Mouse (Mus musculus): Measurements from ENCODE around the gene Ldb2. TPM values are rescaled to one million over a fixed set of nuclear protein-coding genes. Genes with fewer than 3 reads are reported as not detected.
A peak's percentile ranks its signal among the peaks of the same experiment; 100 is the strongest.

The Ldb2 gene
- total RNA-seq, 2 experiments from 2014 or later = 38.2 to 38.9 TPM

DNA sequence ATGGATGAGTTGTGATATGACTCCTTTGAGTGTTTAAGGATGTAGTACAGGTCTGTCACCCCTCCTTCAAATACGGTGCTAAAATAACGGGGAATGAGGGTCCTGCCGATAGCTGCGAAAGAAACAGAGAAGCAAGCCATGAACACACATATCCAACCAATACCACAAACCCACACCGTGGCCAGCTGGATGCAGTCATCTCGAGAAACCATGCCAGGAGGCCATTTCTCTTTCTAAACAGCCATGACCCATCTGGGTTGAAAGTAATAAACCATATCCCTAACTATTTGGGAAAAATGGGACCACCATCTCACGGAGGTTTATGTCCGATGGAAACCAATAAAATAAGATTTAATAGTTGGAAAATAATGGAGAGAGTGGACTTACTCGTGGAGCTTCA, 257.7 kb downstream of the Ldb2 start:
- no peak for DNase-seq

DNA sequence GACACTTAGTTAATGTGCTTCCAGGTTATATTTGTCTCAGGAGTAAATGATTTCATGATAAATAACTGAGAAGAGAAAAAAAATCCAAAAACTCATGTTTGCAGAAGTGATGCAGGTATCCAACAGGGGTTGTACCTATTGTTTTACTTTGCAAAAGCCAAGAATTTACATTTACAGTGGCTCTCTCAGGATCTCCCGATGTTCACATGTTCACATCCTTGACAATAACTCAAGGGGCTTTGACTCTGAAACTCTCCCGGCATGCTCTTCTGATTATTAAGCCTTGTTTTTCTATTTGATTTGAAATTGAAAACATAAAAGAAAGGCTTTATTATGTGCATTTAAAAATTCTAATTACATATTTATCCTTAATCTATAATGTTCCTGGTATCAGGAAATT, 260.8 kb downstream of the Ldb2 start:
- DNase-seq = no peak

DNA sequence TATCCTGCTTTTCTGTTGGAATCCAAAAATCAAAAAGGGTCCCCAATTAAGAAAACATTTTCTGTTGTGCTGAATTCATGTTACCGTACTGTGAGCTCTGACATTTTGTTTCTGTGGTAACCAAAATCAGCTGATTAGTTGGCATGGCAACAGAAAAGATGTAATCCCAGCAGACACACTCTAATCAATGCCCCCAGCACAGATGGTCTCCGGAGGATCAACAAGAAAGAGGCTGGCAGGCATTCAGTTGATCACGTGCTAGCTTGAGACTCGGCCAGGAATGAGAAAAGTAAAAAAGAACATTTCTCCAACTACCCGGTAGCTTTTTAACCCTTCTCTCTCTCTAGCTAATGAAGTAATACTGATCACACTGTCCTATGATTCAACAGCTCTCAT, 261.5 kb downstream of the Ldb2 start:
- DNase-seq = peak; percentile 86

DNA sequence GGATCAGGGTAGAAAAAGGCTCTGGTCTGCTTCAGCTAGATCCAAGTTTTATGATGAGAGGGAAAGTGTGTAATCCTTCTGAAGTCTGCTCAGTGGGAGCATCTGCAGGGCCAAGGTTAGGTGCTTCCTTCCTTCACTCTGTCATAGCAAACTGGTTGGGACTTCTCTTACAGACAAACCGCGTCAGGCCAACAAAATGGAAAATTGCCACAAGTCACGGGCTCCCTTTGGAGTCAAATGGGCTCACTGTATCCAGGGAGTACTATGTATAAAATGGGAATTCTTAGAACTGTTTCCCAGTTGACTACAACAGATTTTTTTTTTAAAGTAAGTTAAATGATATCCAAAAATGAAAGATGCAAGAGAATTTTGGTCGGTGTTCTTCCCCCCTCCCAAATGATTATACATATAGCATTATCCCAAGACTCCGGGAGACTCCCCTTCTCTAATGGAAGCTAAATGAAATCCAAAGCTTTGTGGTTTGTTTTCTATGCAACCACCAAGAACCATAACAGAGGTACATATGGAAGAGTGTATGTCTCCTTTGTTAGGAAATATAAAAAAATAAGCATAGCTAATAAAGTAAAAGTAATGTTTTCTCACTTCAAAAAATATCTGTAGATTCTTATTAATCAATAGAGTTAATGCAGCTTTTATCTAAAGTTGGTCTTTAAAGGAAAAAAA, 262.0 kb downstream of the Ldb2 start:
- DNase-seq = no peak

DNA sequence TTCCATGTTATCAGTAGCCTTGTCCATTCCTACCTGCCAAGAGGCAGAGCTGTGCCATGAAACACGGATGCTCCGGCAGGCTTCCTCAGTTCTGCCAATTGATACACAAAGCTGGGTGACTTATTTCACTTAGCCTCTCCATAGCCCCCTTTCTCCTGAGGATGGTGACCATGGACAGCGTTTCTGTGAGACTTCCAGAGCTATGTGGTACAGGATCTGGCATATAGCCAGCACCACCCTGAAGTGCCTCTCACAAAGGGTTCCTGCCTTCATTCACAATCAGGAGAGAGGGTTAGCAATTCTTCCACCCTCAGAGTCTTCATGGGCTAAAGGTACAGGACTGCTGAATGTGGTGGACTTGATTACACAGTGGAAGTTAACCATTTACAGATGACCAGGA, 270.0 kb downstream of the Ldb2 start:
- no peak for DNase-seq

DNA sequence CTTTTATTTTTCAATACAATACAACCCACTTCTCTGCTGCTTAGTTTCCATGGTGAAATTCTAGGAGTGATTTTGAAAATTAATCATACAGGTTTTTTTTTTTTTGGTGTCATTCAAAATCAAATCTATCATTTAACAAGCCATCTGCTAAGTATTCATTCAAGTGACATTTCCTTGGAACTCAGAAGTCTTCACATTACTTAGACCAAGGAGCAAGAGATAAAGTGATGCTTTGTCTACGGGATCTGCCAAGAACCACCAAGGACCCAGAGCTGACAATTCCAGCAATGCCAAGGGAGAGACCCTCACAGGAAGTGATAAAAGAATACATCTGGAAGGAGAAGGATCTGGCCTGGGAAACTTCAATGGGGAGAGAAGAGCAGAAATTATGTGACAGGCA, 270.5 kb downstream of the Ldb2 start:
- no peak for DNase-seq

DNA sequence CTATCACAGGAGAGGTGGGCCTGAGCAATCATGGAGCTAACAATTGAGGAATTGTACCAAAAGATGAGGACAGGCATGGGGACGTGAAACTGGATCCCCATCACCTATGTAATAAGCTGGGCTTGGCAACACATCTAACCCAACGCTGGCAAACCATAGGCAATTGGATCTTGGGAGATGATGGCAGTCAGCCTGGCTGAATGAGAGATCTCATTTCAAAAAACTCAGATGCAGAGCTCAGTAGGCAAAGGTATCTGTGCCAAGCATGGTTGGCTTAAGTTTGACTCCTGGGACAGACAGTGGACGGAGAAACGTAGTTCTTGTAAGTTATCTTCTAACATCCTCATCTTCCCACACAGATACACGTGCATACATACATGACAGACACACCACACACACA, 294.3 kb downstream of the Ldb2 start:
- no peak for DNase-seq

DNA sequence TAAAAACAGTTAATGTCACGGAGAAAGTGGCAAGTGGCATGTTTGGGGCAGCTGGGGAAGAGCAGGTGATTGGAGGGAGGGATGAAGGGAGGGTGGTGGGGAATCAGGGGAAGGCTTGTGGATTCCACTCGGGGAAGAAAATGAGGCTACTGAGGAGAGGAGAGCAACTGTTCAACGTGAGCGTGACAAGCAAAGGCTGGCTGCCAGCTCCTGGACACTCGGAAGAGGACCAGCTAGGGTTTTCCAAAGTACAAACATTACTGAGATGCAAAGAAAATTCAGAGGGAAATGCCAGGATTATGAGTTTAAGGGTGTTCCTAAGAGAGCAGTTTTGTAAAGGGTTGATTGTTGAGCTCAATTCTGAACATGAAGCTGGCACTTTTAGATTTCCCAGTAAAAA, 294.7 kb downstream of the Ldb2 start:
- DNase-seq = no peak

DNA sequence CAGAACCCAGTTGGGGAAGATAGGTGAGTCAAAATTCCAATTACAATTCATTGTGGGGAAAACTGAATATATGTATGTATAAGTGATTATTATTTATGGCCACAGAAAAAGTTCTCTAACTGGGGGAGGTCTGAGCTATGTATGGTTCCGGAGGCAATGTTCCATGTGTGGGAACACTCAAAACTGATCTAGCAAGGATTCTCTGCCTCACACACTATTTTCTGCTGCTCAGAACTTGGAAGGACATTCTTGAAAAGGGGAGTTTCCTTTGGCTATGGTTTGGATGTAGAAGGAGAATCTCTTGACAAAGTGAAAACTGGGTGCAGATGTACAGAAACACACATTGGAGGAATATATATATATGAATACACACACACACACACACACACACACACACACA, 301.3 kb downstream of the Ldb2 start:
- DNase-seq = no peak

DNA sequence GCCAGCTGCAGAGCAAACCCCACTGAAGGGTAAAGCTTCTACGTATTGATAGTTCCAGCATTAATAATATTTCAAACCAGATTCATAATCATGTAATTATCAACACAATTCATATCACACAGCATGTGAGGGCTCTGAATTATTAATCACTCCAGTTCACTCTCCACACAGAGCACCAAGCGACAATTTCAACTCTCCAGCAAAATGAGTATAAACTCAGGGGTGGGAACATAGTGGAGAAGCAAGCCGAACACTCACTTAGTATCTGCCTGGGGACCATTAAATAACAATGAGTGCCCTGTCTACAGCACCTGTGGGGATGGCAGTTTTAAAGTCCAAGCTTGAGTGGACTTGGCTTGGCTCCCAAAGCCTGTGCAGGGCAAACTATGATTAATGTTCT, 302.6 kb downstream of the Ldb2 start:
- DNase-seq = no peak

DNA sequence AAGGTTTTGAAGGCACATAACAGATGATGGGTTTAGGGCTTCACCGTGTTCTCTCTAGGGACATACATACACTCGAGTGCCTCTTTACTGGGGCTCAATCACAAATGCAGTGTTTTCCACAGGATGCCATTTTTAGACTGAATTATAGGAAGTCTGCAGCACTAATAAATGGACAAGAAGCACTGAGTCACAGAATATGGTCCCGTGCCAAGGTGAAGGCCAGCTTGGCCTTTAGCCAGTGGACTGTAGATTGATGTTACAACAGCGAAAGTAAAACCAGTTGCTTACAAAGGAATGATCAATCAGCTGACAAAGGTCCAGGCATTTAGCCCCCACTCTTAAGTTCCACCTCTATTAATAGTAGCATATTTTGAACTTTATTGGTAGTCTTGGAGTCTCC, 304.4 kb downstream of the Ldb2 start:
- DNase-seq = no peak

DNA sequence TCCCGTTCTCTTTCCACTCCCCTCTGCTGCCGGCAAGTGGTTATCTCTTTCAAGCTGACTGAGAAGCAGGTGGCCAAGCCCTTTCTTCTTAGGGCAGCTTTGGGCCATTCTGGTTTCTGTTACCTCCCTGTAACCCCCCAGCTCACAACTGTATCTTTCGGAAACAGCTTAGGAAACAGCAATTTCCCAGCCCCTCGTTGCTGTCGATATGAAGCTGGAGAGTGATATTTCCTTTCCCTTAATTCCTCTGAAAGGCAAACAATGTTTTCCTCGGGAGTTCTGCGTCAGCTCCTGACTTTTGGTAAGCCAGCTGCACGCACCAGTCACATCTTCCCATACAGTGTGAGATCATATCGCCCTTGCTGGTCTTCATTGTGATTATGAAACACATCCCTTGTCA, 305.3 kb downstream of the Ldb2 start:
- DNase-seq = no peak

DNA sequence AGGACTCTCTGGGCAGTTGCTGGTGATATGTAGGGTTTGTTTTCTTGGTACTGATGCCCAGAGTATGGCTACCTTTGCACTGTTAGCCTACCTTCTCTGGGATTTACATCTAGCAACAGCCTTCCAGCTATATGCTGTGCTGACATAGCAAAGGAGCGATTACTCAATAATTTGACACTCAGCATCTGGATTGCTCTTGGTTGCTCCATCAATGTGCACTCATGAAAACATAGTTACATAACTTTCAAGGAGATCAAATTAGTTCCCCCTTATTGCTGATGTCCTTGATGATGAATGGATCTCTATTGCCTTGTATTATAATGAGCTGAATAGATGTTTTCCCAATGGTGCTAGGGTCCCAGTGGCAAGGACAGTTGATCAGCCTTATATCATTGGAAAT, 308.0 kb downstream of the Ldb2 start:
- DNase-seq = no peak

DNA sequence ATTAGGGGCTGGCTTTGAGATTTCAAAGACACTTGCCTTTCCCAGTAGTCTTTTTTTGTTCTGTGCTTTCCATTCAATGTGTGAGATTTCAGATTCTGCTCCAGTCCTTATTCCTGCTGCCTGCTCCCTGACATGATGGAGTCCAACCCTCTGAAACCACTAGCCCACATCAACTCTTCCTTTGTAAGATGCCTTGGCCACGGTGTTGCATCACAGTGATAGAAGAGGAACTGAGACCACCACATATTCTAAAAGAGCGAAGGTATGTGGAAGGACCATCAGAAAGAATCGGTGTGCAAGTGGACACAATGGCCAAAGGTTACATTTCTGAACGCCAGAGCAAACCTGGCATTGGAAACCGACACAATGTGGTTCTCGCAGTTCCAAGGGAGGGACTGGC, 309.0 kb downstream of the Ldb2 start:
- DNase-seq = no peak

DNA sequence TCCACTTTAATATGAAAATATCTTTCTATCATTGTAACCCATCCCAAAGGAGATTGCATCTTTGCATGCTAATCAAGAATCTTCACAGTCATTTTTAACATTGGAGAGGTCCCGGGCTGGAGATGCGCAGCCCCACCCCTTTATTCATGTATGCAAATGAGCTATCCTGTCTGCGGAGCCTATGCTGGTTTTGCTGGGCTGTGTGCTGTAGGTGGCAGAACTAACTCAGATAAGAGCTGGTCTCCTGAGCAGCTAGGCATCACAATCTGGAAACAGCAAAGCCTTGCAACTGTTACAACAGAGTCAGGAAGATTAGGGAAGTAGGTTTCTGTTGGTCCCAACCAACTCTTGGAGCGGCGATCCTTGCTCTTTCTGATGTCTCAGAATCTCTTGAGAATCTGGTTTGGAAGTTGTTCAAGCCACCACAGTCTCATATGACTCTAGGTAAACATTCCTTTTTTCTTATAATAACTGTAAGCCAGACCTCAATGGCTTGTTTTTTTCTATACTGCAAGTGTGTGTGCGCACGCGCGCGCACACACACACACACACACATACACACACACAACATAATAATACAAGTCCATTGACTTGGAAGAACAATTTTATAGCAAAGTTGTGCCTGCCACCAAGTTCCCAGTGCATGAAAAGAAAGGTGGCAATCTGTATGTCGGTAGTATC, 315.9 kb downstream of the Ldb2 start:
- peak; percentile 42 for DNase-seq

DNA sequence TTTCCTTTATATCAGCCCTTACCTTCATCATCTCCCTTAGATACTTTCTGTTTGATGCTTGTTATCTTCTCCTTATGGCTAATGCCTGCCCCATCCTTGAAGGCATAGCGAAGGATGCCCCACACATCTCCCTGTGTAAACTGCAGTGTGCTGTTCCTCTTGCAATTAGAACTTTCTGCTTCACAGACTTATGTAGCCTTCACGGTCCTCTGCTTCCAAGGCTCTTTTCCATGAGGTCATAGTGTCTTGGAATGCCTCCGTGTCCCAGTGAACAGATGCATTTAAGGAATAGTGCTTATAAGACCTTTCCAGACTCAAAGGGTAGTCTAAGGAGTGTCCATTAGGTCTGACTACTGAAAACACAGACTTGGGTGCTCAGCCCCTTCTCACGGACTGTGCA, 318.1 kb downstream of the Ldb2 start:
- DNase-seq = no peak

DNA sequence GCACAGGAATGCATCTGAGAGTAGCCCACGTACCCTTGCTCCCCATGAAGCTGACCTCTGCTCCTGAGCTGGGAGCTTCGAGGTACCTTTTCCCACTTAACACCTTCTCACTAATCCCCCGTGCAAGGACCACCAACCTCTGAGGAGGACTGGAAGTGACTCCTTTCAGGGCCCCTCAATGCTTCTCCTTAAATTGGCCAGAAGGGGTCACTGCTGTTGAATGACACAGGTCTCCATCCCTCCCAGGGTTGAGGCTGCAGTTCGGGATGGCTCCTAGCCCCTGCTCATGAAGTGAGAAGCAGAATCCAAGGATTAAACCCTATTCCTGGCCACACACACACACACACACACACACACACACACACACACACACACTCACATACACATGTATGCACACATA, 323.1 kb downstream of the Ldb2 start:
- DNase-seq = no peak

DNA sequence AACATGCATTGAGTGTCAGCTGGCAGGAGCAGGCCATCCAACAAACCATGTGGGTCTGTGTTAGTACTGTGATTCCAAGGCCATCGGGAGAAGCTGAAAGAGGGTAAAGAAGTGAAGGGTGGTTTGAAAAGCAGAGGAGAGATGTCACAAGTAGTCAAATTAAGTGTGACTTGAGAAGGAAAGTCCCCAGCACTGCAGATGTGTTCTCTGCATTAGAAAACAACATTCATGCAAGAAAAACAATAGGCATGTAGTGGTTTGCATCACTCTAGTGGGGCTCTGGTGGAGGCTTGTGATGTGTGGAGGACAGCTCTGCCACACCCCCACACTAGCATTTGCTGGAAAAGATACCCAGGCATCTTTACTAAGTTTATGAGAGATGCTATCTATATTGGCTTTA, 323.9 kb downstream of the Ldb2 start:
- DNase-seq = no peak

DNA sequence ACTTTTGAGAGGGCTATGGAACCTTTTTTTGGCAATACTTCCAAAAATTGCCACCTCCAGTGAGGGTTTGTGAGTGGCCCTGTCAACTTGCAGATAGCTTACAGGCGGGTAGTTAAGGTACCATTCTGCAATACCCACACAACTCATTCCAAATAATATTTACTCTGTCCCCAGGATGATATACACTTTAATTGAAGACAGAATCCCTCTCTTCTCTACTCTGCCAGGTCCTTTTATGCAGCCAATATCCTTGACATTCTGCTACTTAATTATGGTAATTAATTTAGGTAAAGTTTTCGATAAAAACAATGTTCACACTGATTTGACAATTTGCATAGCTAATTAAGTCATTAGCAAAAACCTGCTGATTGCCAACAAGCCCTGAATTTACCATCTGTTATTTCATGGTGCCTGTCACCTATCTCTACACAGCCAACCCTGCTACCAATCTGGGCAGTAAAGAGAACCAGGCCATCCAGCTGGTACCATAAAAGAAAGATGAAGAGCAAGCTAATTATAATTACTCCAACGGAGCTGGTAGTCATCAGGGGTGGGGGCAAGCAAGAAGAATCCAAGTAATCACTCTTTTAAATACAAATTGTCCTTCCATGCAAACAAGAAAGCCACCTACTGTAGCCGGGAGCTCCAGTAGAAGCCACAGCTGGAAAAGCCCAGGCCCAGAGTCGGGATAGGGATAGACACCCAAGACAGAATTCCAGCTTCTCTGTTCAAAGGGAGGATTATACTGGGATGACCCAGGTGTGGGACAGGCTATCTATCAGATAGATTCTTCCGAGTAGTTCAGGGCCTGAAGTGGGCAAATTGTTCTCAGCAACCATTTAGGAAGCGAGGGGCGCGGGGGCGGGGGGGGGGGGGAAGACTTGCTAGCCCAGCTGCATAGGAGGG, 325.4 kb downstream of the Ldb2 start:
- no peak for DNase-seq

DNA sequence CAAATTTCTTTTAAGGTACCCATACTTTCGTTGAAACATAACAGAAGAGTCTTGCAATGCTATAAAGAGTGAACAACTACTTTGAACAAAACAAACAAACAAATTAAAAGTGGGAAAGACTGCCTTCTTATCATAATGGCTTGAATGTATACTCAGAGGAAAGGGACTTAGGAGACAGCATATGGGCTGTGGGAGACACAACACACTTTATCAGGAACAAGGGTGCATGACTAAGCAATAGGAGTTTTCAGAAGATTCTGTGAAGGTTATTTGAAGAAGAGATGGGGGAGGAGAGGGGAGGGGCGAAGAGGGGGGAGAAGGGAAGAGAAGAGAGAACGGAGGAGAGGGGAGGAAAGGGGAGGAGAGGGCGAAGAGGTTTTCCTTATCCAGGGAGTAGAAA, 334.2 kb downstream of the Ldb2 start:
- DNase-seq = no peak
